27 mouse cellular contexts compared by ENCODE assay signal in the genomic region with DNA sequence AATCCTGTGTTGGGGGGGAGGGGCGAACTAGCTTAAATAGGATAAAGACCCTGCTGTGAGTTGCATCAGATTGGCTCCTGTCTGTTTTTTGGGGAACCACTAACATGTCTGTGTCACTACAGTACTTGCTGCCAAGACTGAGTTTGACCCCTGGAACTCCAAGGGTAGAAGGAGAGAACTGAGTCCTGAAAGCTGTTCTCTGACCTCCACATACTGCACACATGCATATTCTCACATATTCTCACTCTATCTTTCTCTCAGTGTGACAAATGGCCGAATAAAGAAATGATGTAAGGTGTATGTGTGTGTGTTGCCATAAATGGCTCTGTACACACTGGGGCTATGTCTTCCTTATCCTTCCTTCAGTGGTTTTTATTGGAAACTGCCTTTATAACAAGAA. TPM values are rescaled to one million over a fixed set of nuclear protein-coding genes. Genes with fewer than 3 reads are reported as not detected.
"Had no signal": no experiment of that assay in that cellular context is flagged by ENCODE, and none has a peak within 500 bp of the region (broad histone marks: within the 10 kb centered on the region; RNA-seq: fewer than 3 reads in every experiment).

No protein-coding gene starts in this region.

- H3K9ac ChIP-seq: liver, embryonic 12.5 days; liver, embryonic 14.5 days; midbrain, embryonic 12.5 days; neural tube, embryonic 13.5 days; neural tube, embryonic 15.5 days had no signal

- H3K4me3 ChIP-seq: liver, embryonic 12.5 days; midbrain, embryonic 10.5 days; midbrain, embryonic 12.5 days; myocyte; neural tube, embryonic 13.5 days; neural tube, embryonic 15.5 days had no signal

- ATAC-seq: liver, embryonic 12.5 days; midbrain, embryonic 16.5 days had no signal

- H3K9me3 ChIP-seq: liver, embryonic 12.5 days; midbrain, embryonic 10.5 days; neural tube, embryonic 13.5 days; neural tube, embryonic 15.5 days had no signal

- DNase-seq: lung, postnatal 10 days; midbrain, embryonic 14.5 days; retina, postnatal 1 day; right cerebral cortex, adult 18-20 months; right cerebral cortex, postnatal 25 days; right cerebral cortex, postnatal 4 days; spleen, adult 18-20 months; thymus, adult 18-20 months; thymus, postnatal 14 days; thymus, postnatal 36 days had no signal

- H3K27ac ChIP-seq: liver, embryonic 12.5 days; liver, embryonic 14.5 days; midbrain, embryonic 10.5 days; midbrain, embryonic 12.5 days; neural tube, embryonic 13.5 days; neural tube, embryonic 15.5 days had no signal

- H3K27me3 ChIP-seq: liver, embryonic 12.5 days; midbrain, embryonic 12.5 days; neural tube, embryonic 13.5 days; neural tube, embryonic 15.5 days had no signal

- H3K4me1 ChIP-seq: liver, embryonic 12.5 days; midbrain, embryonic 10.5 days; midbrain, embryonic 12.5 days; neural tube, embryonic 13.5 days; neural tube, embryonic 15.5 days had no signal

- H3K36me3 ChIP-seq: liver, embryonic 12.5 days; midbrain, embryonic 10.5 days; midbrain, embryonic 12.5 days; neural tube, embryonic 13.5 days; neural tube, embryonic 15.5 days had no signal

- H3K4me2 ChIP-seq: liver, embryonic 12.5 days; midbrain, embryonic 12.5 days; neural tube, embryonic 13.5 days; neural tube, embryonic 15.5 days had no signal

RNA-seq across cellular contexts. Expression of a gene that starts 37.0 kb away (rescaled TPM):
- total RNA-seq: liver, adult 2 months; megakaryocyte, adult 5-6 weeks; megakaryocyte-erythroid progenitor cell, adult 5-6 weeks had no signal
- polyA plus RNA-seq: liver, adult 2 months; liver, embryonic 12.5 days; liver, embryonic 14.5 days; liver, embryonic 16.5 days; midbrain, embryonic 10.5 days; midbrain, embryonic 12.5 days; midbrain, embryonic 14.5 days; midbrain, embryonic 16.5 days; neural tube, embryonic 11.5 days; neural tube, embryonic 13.5 days; neural tube, embryonic 15.5 days; small intestine, adult 2 months; stomach, embryonic 14.5 days; stomach, embryonic 16.5 days; thymus, postnatal 0 days had no signal
